Mouse (Mus musculus): ENCODE data around the gene Syngap1. TPM values are rescaled to one million over a fixed set of nuclear protein-coding genes. Genes with fewer than 3 reads are reported as not detected.
A peak's percentile ranks its signal among the peaks of the same experiment; 100 is the strongest.
"Not testable (repeated sequence)": the region's sequence is repeated elsewhere in the genome, so short reads cannot be mapped to it uniquely, and the experiment has no call there.

Syngap1 gene
- total RNA-seq (2021) = 10 to 100 TPM; 29.7 to 37.1 TPM
- long read RNA-seq, experiment 1 = 0 reads
- long read RNA-seq, experiment 2 = 0 reads

- DNase-seq (ENCODE audit: low spot score in 2 of 2) = no peak
Observed at GRCm38 (mm10) chr17:26941031-26941789, at the start of gene Syngap1. Syngap1 (plus strand) TSS chr17:26941253.

- DNase-seq (ENCODE audit: low spot score in 2 of 2) = no peak
Observed at GRCm38 (mm10) chr17:26892635-26893375, 48.2 kb upstream of the Syngap1 start.

- DNase-seq (ENCODE audit: low spot score in 2 of 2) = no peak
Observed at GRCm38 (mm10) chr17:26893492-26893891, 47.6 kb upstream of the Syngap1 start.

GRCm38 (mm10) chr17:26894342-26894741, 46.7 kb upstream of the Syngap1 start:
- DNase-seq (ENCODE audit: low spot score in 2 of 2) = no peak

- peak; percentile 22 to 62 for DNase-seq (ENCODE audit: low spot score in 2 of 2)
Observed at GRCm38 (mm10) chr17:26895578-26895977, 45.5 kb upstream of the Syngap1 start.

- no peak for DNase-seq (ENCODE audit: low spot score in 2 of 2)
Observed at GRCm38 (mm10) chr17:26900916-26901315, 40.1 kb upstream of the Syngap1 start.

GRCm38 (mm10) chr17:26904320-26904719, 36.7 kb upstream of the Syngap1 start:
- no peak for DNase-seq (ENCODE audit: low spot score in 2 of 2)

GRCm38 (mm10) chr17:26907506-26907905, 33.5 kb upstream of the Syngap1 start:
- not testable (repeated sequence) for DNase-seq (ENCODE audit: low spot score in 2 of 2)

- no peak for DNase-seq (ENCODE audit: low spot score in 2 of 2)
Observed at GRCm38 (mm10) chr17:26915248-26915647, 25.8 kb upstream of the Syngap1 start.

- peak; percentile 95 to 99 for DNase-seq (ENCODE audit: low spot score in 2 of 2)
Observed at GRCm38 (mm10) chr17:26916711-26917482, 24.2 kb upstream of the Syngap1 start, which contains the start of gene Kifc5b. Kifc5b (plus strand) TSS chr17:26917091.

- DNase-seq (ENCODE audit: low spot score in 2 of 2) = not testable (repeated sequence)
Observed at GRCm38 (mm10) chr17:26917560-26917959, 23.5 kb upstream of the Syngap1 start.

GRCm38 (mm10) chr17:26918343-26918742, 22.7 kb upstream of the Syngap1 start:
- no peak for DNase-seq (ENCODE audit: low spot score in 2 of 2)

- DNase-seq (ENCODE audit: low spot score in 2 of 2) = not testable (repeated sequence)
Observed at GRCm38 (mm10) chr17:26919516-26919915, 21.5 kb upstream of the Syngap1 start.

GRCm38 (mm10) chr17:26922368-26922767, 18.7 kb upstream of the Syngap1 start:
- DNase-seq (ENCODE audit: low spot score in 2 of 2) = not testable (repeated sequence)

- DNase-seq (ENCODE audit: low spot score in 2 of 2) = not testable (repeated sequence)
Observed at GRCm38 (mm10) chr17:26925414-26925813, 15.6 kb upstream of the Syngap1 start.

- DNase-seq (ENCODE audit: low spot score in 2 of 2) = not testable (repeated sequence)
Observed at GRCm38 (mm10) chr17:26931795-26932194, 9.3 kb upstream of the Syngap1 start.

- peak; percentile 97 to 98 for DNase-seq (ENCODE audit: low spot score in 2 of 2)
Observed at GRCm38 (mm10) chr17:26932839-26933398, 8.1 kb upstream of the Syngap1 start, which contains the start of gene Phf1. Phf1 (plus strand) TSS chr17:26933052.

GRCm38 (mm10) chr17:26933419-26933818, 7.6 kb upstream of the Syngap1 start:
- DNase-seq (ENCODE audit: low spot score in 2 of 2) = no peak

- no peak for DNase-seq (ENCODE audit: low spot score in 2 of 2)
Observed at GRCm38 (mm10) chr17:26933885-26934827, 6.9 kb upstream of the Syngap1 start.

GRCm38 (mm10) chr17:26935027-26935426, 6.0 kb upstream of the Syngap1 start:
- DNase-seq (ENCODE audit: low spot score in 2 of 2) = no peak
